Mouse (Mus musculus): Measurements from ENCODE around the gene Smyd2. TPM values are rescaled to one million over a fixed set of nuclear protein-coding genes. Genes with fewer than 3 reads are reported as not detected.

Smyd2 gene
- total RNA-seq (2023; ENCODE audit: inconsistent age), result 2.4 to 6.4 TPM (median 3.3 TPM) in 4 replicates

GRCm38 (mm10) chr1:189921818-189922592 lies at the start of gene Smyd2:
Gene Smyd2 (minus strand): TSS chr1:189922363.

Other genes with a start within 250 kb of the Smyd2 start
- 0.83 to 2.2 TPM (median 1.1 TPM) in 4 replicates for gene Cenpf, start 234.3 kb downstream of the Smyd2 start, total RNA-seq (2023; ENCODE audit: inconsistent age)
- 19.8 to 26.9 TPM (median 22.5 TPM) in 4 replicates for gene Ptpn14, start 194.1 kb downstream of the Smyd2 start, total RNA-seq (2023; ENCODE audit: inconsistent age)
- 0.90 to 1.1 TPM (median 1.1 TPM) in 4 replicates for gene Prox1, start 248.4 kb upstream of the Smyd2 start, total RNA-seq (2023; ENCODE audit: inconsistent age)